Mouse (Mus musculus): ENCODE results near the gene Ppp2r1a.

- TF ChIP-seq POLR2A (IDR thresholded peaks at IDR 0.05; ENCODE audit: control insufficient read depth, low read depth, low read length) (no peak), CTCF (IDR thresholded peaks at IDR 0.05; ENCODE audit: control insufficient read depth, insufficient read depth, insufficient replicate concordance, low read depth, low read length) (no peak)
Observed at GRCm38 (mm10) chr17:21009726-21010125, 64.6 kb downstream of the Ppp2r1a start.

Measured in testis, adult 2 months (tissue).